Mouse (Mus musculus) spleen, adult 12 weeks (tissue): Measurements from ENCODE around the gene Wfdc15b.
"Not testable (repeated sequence)": the region's sequence is repeated elsewhere in the genome, so short reads cannot be mapped to it uniquely, and the experiment has no call there.

Experiments
- DNase-seq: peaks from one replicate; pipeline ENCODE4 v3.0.0; 2022; ENCODE audit warnings: low spot score

Gene Wfdc15b

GRCm38 (mm10) chr2:164221522-164221921 lies at the start of gene Wfdc15b:
Gene Wfdc15b, minus strand, starts transcription at chr2:164221660.
- DNase-seq, result no peak

- DNase-seq, result not testable (repeated sequence)
Measured at GRCm38 (mm10) chr2:164256540-164256939, 35.1 kb upstream of the Wfdc15b start, which contains the start of gene Svs3b. Gene Svs3b, minus strand, starts transcription at chr2:164256640.

- no peak for DNase-seq
Measured at GRCm38 (mm10) chr2:164238366-164238765, 16.9 kb upstream of the Wfdc15b start, which contains the start of gene Svs2. Gene Svs2, minus strand, starts transcription at chr2:164238466.

DNA sequence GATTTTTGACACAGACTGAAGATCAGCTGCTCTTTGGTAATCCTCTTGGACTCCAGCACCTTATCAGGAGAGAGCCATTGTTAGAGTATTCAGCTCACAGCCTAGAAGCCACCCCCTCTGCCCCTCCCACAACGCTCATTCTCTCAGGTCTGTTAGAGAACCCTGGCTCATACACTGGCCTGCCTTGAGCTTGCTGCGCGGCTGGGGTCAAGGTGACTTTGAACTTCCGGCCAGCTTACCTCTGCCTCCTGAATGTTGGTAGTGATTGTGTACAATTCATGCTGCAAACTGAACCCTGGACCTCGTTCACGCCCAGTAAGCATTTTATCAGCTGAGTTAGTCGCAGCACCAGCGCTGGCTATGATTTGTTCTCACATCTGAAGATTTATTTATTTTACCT lies 11.2 kb upstream of the Wfdc15b start:
- DNase-seq, result no peak

GRCm38 (mm10) chr2:164228361-164229070 lies 7.1 kb upstream of the Wfdc15b start:
- no peak for DNase-seq

DNA sequence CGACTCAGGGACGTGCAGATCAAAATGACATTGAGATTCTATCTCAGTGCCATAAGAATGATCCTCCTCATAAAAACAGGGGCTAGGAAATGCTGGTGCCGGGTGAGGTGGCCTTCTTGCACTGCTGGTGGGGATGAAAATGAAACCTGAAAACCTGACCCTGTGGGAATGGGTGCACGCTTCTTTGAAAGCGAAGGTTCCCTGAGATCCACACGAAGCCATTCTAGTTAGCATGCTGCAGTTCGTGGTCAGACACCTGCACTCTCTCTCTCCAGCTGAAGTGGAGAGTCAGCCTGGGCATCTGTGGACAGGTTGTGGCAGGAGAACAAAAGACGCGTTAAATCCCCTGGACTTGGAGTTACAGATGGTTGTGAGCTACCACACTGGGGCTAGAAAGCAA lies 2.2 kb downstream of the Wfdc15b start:
- no peak for DNase-seq

DNA sequence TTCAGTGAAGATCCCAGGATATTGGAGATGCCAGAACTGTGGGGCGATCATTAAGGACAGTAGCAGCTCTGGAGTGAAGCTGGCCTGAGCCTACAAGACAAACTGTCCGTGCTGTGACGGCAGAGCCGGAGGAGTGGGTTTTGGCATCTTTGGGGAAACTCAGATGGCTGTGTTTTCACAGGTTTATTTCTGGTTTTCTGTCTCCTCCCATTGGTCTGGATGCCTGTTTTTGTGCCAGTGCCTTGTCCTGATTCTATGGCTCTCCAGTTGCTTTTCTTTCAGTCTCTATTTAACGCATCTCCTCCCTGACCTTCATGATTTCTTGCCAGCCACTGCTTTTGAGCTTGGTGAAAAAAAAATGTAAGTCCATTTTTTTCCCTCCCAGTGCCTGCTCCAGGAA lies 8.7 kb downstream of the Wfdc15b start:
- DNase-seq, result no peak

DNA sequence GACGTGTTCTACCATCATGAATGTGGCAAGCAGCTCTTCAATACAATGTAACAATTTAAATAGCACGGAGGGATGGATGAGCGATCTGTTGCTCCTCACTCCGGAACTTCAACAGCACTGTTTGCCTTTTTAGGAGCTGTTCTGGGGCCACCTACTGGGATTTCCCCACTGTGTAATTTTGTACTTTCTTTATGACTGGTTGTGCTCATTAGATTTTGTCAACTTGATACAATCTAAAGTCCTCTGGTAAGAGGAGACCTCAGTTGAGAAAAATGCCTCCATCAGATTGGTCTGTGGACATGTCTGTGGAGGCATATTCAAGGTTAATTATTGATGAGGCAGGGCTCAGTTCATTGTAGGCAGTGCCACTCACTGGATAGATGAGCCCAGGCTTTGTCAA lies 10.6 kb downstream of the Wfdc15b start:
- DNase-seq, result no peak

DNA sequence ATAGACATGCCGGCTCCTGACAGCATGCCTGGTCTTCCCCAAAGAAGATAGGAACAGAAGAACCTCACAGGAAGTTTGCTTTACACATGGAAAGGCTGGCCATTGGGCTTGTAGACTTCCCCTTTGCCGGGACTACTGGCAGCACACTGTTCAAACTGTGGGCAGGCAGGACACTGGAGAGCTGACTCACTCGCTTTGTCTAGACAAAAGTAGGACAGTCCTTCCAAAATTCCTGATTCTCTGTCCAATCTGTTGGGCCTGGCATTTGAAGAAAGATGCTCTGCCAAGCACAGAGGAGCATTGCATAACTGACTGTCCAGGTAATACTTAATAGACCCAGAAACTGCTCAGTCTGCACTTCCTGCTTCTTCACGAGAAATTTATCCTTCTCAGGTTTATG lies 14.8 kb downstream of the Wfdc15b start:
- DNase-seq, result no peak

DNA sequence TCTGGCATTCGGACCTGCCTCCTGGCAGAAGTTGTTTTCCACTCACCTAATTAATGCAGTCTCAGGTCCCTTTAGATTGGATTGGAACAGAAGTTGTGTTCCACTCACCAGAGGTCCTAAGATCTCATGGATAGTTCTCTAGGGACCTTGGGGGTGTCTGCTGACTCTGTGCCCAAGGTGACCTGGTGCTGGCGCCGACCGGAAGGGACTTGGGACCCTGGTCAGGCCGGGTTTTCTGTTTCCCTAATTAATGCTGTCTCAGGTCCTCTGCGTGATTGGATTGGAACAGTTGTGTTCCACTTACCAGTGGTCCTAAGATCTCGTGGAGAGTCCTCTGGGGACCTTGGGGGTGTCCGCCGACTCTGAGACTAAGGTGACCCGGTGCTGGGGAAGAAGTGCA lies 15.4 kb downstream of the Wfdc15b start:
- not testable (repeated sequence) for DNase-seq

GRCm38 (mm10) chr2:164199626-164200327 lies 21.7 kb downstream of the Wfdc15b start, which contains the start of gene Wfdc15a:
Gene Wfdc15a, minus strand, starts transcription at chr2:164200130.
- no peak for DNase-seq

DNA sequence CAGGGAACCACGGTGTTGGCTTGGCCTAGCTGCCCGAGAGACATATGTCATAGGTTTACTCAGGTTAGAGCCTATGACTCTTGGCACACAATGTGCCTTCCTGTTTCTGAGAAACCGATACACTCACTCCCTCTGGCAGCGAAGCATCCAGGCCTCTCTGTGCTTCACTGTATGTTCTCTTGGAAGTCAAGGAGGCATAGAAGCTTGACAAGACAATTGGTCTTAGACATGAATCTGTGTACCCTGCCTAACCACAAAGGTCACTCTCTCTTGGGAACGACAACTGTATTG lies 24.8 kb downstream of the Wfdc15b start:
- DNase-seq, result no peak

DNA sequence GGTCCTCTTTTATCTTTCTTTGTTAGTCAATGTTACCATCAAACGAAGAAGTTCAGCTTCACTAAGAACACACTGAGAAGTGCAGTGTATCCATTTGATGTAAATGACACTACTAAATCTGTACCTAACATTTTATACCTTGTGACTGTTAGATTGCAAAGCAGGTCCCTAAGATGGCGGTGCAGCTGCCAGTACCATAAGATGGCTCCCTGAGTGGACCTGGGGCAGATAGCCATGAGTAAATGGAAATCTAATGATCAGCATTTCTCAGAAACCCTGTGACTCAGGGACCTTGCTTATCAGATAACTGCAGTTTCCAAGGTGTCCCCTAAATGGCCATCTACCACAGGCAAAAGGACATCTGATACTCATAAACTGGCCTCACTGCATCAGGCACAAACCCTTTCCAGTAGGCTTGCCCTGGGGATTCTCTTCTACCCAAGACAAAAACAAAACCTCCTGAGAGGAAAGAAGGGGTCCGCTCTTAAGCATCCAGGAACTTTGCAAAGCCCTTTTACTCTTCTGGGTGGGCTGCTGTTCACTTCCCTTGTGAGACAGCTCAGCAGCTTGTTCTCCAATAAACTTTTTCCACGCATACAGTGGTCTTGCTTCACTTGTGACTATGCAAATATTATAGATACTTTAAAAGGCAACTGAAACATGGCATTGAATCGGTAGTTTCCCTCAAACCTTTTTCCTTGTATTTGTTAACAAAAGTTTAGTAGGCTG lies 25.3 kb downstream of the Wfdc15b start:
- no peak for DNase-seq

GRCm38 (mm10) chr2:164194959-164195630 lies 26.4 kb downstream of the Wfdc15b start:
- no peak for DNase-seq

DNA sequence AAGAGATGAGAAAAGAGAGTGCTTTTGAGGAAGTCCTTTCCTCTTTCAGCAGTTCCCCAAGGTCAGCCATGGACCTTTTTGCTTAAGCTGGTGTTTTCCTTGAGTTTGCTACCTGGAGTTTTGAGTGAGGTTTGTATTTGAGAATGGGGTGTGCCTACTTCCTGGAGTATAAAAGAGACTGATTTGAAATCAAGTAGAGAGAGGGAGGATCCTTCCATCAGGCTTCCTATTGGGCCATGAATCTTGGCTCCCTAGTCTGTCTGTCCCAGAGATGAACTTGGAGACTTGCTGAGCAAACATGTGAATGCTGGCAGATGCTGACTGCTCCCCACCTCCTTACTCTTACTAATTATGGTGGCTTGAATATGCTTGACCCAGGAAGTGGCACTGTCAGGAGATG lies 29.2 kb downstream of the Wfdc15b start:
- DNase-seq, result no peak

DNA sequence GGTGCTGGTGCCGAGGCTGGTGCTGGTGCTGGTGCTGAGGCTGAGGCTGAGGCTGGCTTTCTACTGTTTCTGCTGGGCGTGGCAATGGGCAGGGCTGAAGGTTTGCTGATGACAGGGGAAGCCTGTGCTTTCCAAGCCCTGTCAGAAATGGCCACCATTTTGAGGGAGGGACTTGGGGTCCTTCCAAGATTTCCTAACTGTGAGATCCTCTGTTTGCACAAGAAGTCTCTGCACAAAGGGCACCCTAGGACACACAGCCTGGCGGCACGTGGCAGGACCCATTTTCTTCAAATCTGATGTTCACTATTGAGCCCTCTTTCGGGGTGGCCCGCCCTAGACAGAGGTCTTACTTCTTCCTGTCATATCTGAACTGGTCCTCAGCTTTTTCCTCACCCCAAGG lies 30.9 kb downstream of the Wfdc15b start, which contains the start of gene Wfdc12:
Gene Wfdc12 (minus strand): TSS at position 33 of the 400 bp plus-strand sequence.
- no peak for DNase-seq

DNA sequence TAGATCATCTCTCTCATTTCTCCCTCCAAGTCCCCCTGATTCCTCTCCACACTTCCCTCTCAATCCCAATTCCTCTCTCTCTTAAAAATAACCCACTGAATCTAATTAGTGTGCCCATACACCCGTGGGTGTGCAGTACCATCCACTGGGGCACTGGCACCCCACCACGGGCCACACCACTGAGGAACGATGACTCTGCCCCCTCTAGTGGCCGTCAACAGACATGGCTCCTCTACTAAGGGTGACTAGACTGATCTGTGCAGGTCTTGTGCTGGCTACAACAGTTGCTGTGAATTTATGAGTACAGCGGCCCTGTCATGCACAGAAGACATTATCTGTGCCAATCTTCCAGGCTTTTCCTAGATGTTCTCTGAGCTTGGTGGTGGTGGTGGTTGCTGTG lies 32.7 kb downstream of the Wfdc15b start:
- DNase-seq, result no peak

GRCm38 (mm10) chr2:164184145-164184719 lies 37.2 kb downstream of the Wfdc15b start:
- no peak for DNase-seq

- no peak for DNase-seq
Measured at GRCm38 (mm10) chr2:164183340-164183739, 38.1 kb downstream of the Wfdc15b start.

GRCm38 (mm10) chr2:164182692-164183255 lies 38.7 kb downstream of the Wfdc15b start, which contains the start of gene Wfdc5:
Gene Wfdc5, minus strand, starts transcription at chr2:164182742.
- no peak for DNase-seq

GRCm38 (mm10) chr2:164180770-164181169 lies 40.7 kb downstream of the Wfdc15b start:
- DNase-seq, result no peak
